Comparison of ENCODE assay signal across 14 mouse cellular contexts in the genomic region with DNA sequence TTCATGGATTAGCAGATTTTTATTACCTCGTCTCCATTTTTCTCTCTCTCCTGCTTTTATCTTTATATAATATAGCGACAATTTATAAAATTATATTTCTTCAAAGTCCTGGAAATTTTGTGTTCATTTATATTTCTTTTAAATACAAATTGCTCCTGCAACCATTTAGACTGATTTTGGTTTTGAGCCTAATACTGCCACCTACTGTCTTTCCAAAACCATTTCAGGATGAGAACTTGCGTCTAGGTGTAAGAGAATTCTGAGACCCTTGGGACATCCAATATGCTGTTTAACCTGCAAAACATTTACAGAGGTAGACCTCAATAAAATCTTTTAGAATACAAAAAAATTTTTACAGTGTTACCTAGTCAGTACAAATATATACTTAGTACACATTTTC.
DNase-seq lines count a peak whose midpoint lies in the region; ATAC-seq and TF ChIP-seq lines count a peak whose summit lies in the region.
"Had no signal": no experiment of that assay in that cellular context is flagged by ENCODE, and none has a peak within 500 bp of the region (broad histone marks: within the 10 kb centered on the region; RNA-seq: fewer than 3 reads in every experiment).

No protein-coding gene starts in this region.

- no peak overlapping the region for H3K4me2 ChIP-seq in forebrain, postnatal 0 days (ENCODE audit: low read depth)
- no peak overlapping the region for H3K4me2 ChIP-seq in forebrain, embryonic 13.5 days
- H3K4me2 ChIP-seq in limb, embryonic 14.5 days (replicated peaks; ENCODE audit: low read depth, low read length, severe bottlenecking) = no peak overlapping the region

- WGBS in forebrain, postnatal 0 days = 45% methylated on average over 3 of the region's 3 CpGs
- 31% methylated on average over 3 of the region's 3 CpGs for WGBS in forebrain, embryonic 13.5 days
- 35% methylated on average over 3 of the region's 3 CpGs for WGBS in limb, embryonic 14.5 days
- WGBS in limb, embryonic 10.5 days = 42% methylated on average over 3 of the region's 3 CpGs

- peak; percentile 11 for DNase-seq in forebrain, postnatal 0 days
- peak; percentile 5 for DNase-seq in limb, embryonic 14.5 days (ENCODE audit: low spot score)
- no peak for DNase-seq in limb, embryonic 10.5 days (ENCODE audit: low spot score)
- peak; percentile 2 for DNase-seq in ES-CJ7 (ENCODE audit: low read depth, low spot score)
- DNase-seq in mesoderm, embryonic 11.5 days (ENCODE audit: low read depth, low spot score) = peak; percentile 0
- DNase-seq in spleen, postnatal 4 days (ENCODE audit: low spot score in 2 of 2) = no peak
- DNase-seq in layer of hippocampus, adult 9-11 months = no peak
- DNase-seq: adrenal gland, adult 8-10 months; cerebellum, postnatal 25 days; heart, postnatal 36 days; kidney, adult 18-20 months had no signal

- H3K27ac ChIP-seq in forebrain, postnatal 0 days (ENCODE audit: low read depth, low read length) = no peak overlapping the region
- no peak overlapping the region for H3K27ac ChIP-seq in forebrain, embryonic 13.5 days
- no peak overlapping the region for H3K27ac ChIP-seq in limb, embryonic 14.5 days (replicated peaks; ENCODE audit: low read depth, low read length)
- no peak overlapping the region for H3K27ac ChIP-seq in limb, embryonic 10.5 days

- H3K9ac ChIP-seq in forebrain, postnatal 0 days = no peak overlapping the region
- H3K9ac ChIP-seq in forebrain, embryonic 13.5 days = no peak overlapping the region
- H3K9ac ChIP-seq in limb, embryonic 14.5 days (ENCODE audit: low read depth, low read length, severe bottlenecking) = no peak overlapping the region

- H3K4me1 ChIP-seq in forebrain, postnatal 0 days (ENCODE audit: insufficient read depth) = no peaks in the 10 kb centered on the region
- H3K4me1 ChIP-seq in forebrain, embryonic 13.5 days = no peaks in the 10 kb centered on the region
- H3K4me1 ChIP-seq in limb, embryonic 14.5 days (ENCODE audit: control insufficient read depth, insufficient read depth, low read length) = no peaks in the 10 kb centered on the region
- H3K4me1 ChIP-seq in limb, embryonic 10.5 days = no peaks in the 10 kb centered on the region
- H3K4me1 ChIP-seq: megakaryocyte, embryonic 14.5 days had no signal

- H3K4me3 ChIP-seq in forebrain, postnatal 0 days (ENCODE audit: low read depth, low read length) = no peak overlapping the region
- no peak overlapping the region for H3K4me3 ChIP-seq in forebrain, embryonic 13.5 days
- H3K4me3 ChIP-seq in limb, embryonic 14.5 days (replicated peaks; ENCODE audit: low read length) = no peak overlapping the region
- H3K4me3 ChIP-seq in limb, embryonic 10.5 days = no peak overlapping the region
- H3K4me3 ChIP-seq: erythroblast, embryonic 14.5 days; megakaryocyte, embryonic 14.5 days had no signal

- H3K9me3 ChIP-seq in forebrain, postnatal 0 days (ENCODE audit: low read length) = no peaks in the 10 kb centered on the region
- H3K9me3 ChIP-seq in forebrain, embryonic 13.5 days (replicated peaks) = no peaks in the 10 kb centered on the region
- H3K9me3 ChIP-seq in limb, embryonic 14.5 days (ENCODE audit: control insufficient read depth, low read length) = no peaks in the 10 kb centered on the region
- no peaks in the 10 kb centered on the region for H3K9me3 ChIP-seq in limb, embryonic 10.5 days (replicated peaks)
- H3K9me3 ChIP-seq: megakaryocyte, embryonic 14.5 days had no signal

- H3K27me3 ChIP-seq in forebrain, postnatal 0 days (ENCODE audit: insufficient read depth, low read length) = no peaks in the 10 kb centered on the region
- H3K27me3 ChIP-seq in forebrain, embryonic 13.5 days = no peaks in the 10 kb centered on the region
- no peaks in the 10 kb centered on the region for H3K27me3 ChIP-seq in limb, embryonic 14.5 days (ENCODE audit: control insufficient read depth, insufficient read depth, low read length)
- H3K27me3 ChIP-seq in limb, embryonic 10.5 days (ENCODE audit: low read depth, poor library complexity, severe bottlenecking) = no peaks in the 10 kb centered on the region

- ATAC-seq in forebrain, postnatal 0 days = no peak
- no peak for ATAC-seq in forebrain, embryonic 13.5 days
- no peak for ATAC-seq in limb, embryonic 14.5 days (ENCODE audit: low FRiP score, low read depth)

- no peaks in the 10 kb centered on the region for H3K36me3 ChIP-seq in forebrain, postnatal 0 days (ENCODE audit: insufficient read depth)
- H3K36me3 ChIP-seq in forebrain, embryonic 13.5 days (ENCODE audit: poor library complexity, severe bottlenecking) = no peaks in the 10 kb centered on the region
- H3K36me3 ChIP-seq in limb, embryonic 14.5 days (ENCODE audit: control insufficient read depth, insufficient read depth, low read length) = no peaks in the 10 kb centered on the region
- no peaks in the 10 kb centered on the region for H3K36me3 ChIP-seq in limb, embryonic 10.5 days

- TF ChIP-seq POLR2A in limb, embryonic 14.5 days (IDR thresholded peaks at IDR 0.05; ENCODE audit: borderline replicate concordance, extremely low read depth, insufficient read depth, insufficient read length) = no peak

- TF ChIP-seq CTCF in forebrain, postnatal 0 days (IDR thresholded peaks at IDR 0.05; ENCODE audit: low read depth) = peak; percentile 46

Comparison
In these comparisons a context has a peak if more than half of its experiments do, and no peak if none do; other contexts are left out.
1. DNase-seq: peak in forebrain, postnatal 0 days (single experiment), limb, embryonic 14.5 days (single experiment), ES-CJ7 (single experiment) and mesoderm, embryonic 11.5 days (single experiment); none in limb, embryonic 10.5 days (single experiment), spleen, postnatal 4 days (0 of 2) and layer of hippocampus, adult 9-11 months (single experiment).